Mouse (Mus musculus) right cerebral cortex, postnatal 25 days (tissue): ENCODE data around the gene Gm21858.
"Not testable (repeated sequence)": the region's sequence is repeated elsewhere in the genome, so short reads cannot be mapped to it uniquely, and the experiment has no call there.

Source experiments
- DNase-seq: peaks from one replicate; pipeline ENCODE4 v3.0.0; 2022

The Gm21858 gene

DNA sequence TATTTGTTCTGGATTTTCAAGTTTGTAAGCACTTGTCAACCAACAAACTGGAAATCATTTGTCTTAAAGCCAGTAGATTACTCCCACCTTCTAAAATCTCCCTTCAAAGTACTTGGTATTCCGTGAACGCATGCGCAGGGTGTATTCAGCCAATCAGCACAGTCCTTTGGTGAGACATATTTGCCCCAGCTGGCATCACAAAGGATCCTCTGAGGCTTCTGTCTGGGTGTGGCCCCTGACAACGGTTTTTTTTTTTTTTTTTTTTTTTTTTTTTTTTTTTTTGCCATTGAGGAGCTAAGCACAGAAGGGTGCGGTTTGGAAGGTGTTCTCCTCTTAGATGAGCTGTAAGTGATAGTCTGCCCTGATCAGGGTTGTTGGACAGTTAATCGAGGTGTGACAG is at the start of gene Gm21858:
Gene Gm21858 (plus strand): TSS at position 301 of the 400 bp plus-strand sequence.
- not testable (repeated sequence) for DNase-seq
